Mouse (Mus musculus) spleen, adult 18-20 months (tissue): ENCODE data around the gene Cyp19a1.

ENCODE experiments used
- DNase-seq, 2 experiments: peaks; one replicate each; pipeline ENCODE4 v3.0.0; 2022; ENCODE audit warnings: mixed read lengths in 2 of 2

Cyp19a1 gene

GRCm38 (mm10) chr9:54268010-54268409, at the start of gene Cyp19a1:
Gene Cyp19a1 (minus strand): TSS chr9:54268110.
- DNase-seq = no peak

- DNase-seq = no peak
These were observed 48.5 kb upstream of the Cyp19a1 start for GRCm38 (mm10) chr9:54316363-54316762.

GRCm38 (mm10) chr9:54308751-54309358, 40.9 kb upstream of the Cyp19a1 start:
- DNase-seq = no peak

- DNase-seq = no peak
These were observed 40.3 kb upstream of the Cyp19a1 start for GRCm38 (mm10) chr9:54308209-54308608.

GRCm38 (mm10) chr9:54301255-54301654, 33.3 kb upstream of the Cyp19a1 start:
- no peak for DNase-seq

- DNase-seq = no peak
These were observed 31.9 kb upstream of the Cyp19a1 start for GRCm38 (mm10) chr9:54299792-54300191.

GRCm38 (mm10) chr9:54299389-54299788, 31.5 kb upstream of the Cyp19a1 start:
- DNase-seq = no peak

GRCm38 (mm10) chr9:54287804-54288203, 19.9 kb upstream of the Cyp19a1 start:
- DNase-seq = no peak

- no peak for DNase-seq
These were observed 18.5 kb upstream of the Cyp19a1 start, which contains the start of gene Gldn for GRCm38 (mm10) chr9:54286331-54286987. Gene Gldn (plus strand): TSS chr9:54286486.

GRCm38 (mm10) chr9:54279046-54279589, 11.2 kb upstream of the Cyp19a1 start:
- DNase-seq = no peak

GRCm38 (mm10) chr9:54275283-54275682, 7.4 kb upstream of the Cyp19a1 start:
- DNase-seq = no peak

GRCm38 (mm10) chr9:54270889-54271288, 3.0 kb upstream of the Cyp19a1 start:
- no peak for DNase-seq

- no peak for DNase-seq
These were observed 2.1 kb upstream of the Cyp19a1 start for GRCm38 (mm10) chr9:54269987-54270386.

GRCm38 (mm10) chr9:54264754-54265153, 3.2 kb downstream of the Cyp19a1 start:
- no peak for DNase-seq

- no peak for DNase-seq
These were observed 22.8 kb downstream of the Cyp19a1 start for GRCm38 (mm10) chr9:54244869-54245665.

- no peak for DNase-seq
These were observed 40.3 kb downstream of the Cyp19a1 start for GRCm38 (mm10) chr9:54227580-54227979.

- DNase-seq = no peak
These were observed 51.4 kb downstream of the Cyp19a1 start for GRCm38 (mm10) chr9:54216511-54216910.

- DNase-seq = no peak
These were observed 53.0 kb downstream of the Cyp19a1 start for GRCm38 (mm10) chr9:54214881-54215280.

- no peak for DNase-seq
These were observed 73.1 kb downstream of the Cyp19a1 start for GRCm38 (mm10) chr9:54194790-54195189.

GRCm38 (mm10) chr9:54191435-54191834, 76.5 kb downstream of the Cyp19a1 start:
- DNase-seq = no peak

GRCm38 (mm10) chr9:54182484-54182883, 85.4 kb downstream of the Cyp19a1 start:
- DNase-seq = no peak

- DNase-seq = no peak
These were observed 86.6 kb downstream of the Cyp19a1 start for GRCm38 (mm10) chr9:54181330-54181729.

- no peak for DNase-seq
These were observed 87.7 kb downstream of the Cyp19a1 start for GRCm38 (mm10) chr9:54180216-54180615.
